In genomic region chr4:133159646-133160045, GRCm38 (mm10) we compare ENCODE assay signal across 16 mouse cellular contexts. TPM values are rescaled to one million over a fixed set of nuclear protein-coding genes. Genes with fewer than 3 reads are reported as not detected.
DNase-seq lines count a peak whose midpoint lies in the region; ATAC-seq and TF ChIP-seq lines count a peak whose summit lies in the region.
"Had no signal": no experiment of that assay in that cellular context is flagged by ENCODE, and none has a peak within 500 bp of the region (broad histone marks: within the 10 kb centered on the region; RNA-seq: fewer than 3 reads in every experiment).

No protein-coding gene starts in this region.

- H3K27ac ChIP-seq in forebrain, embryonic 13.5 days = 0 out of 2 replicates have a peak overlapping the region, but pooled peaks have one; percentile 10
- no peak overlapping the region for H3K27ac ChIP-seq in forebrain, embryonic 15.5 days (replicated peaks)
- 0 out of 2 replicates have a peak overlapping the region, but pooled peaks have one; percentile 11 for H3K27ac ChIP-seq in lung, postnatal 0 days (ENCODE audit: low read length)
- peak overlapping the region; percentile 35; the same call in 1 of the 2 replicates for H3K27ac ChIP-seq in stomach, embryonic 15.5 days
- no peak overlapping the region for H3K27ac ChIP-seq in hindbrain, embryonic 12.5 days
- H3K27ac ChIP-seq: left cerebral cortex, adult 2 months had no signal

- peaks cover 36% of the 10 kb centered on the region for H3K4me1 ChIP-seq in forebrain, embryonic 13.5 days
- H3K4me1 ChIP-seq in forebrain, embryonic 15.5 days = peaks cover 22% of the 10 kb centered on the region
- H3K4me1 ChIP-seq in lung, postnatal 0 days (ENCODE audit: insufficient read depth, low read depth, low read length) = peaks cover 10% of the 10 kb centered on the region; the same call in 1 of the 2 replicates
- H3K4me1 ChIP-seq in stomach, embryonic 15.5 days = peaks cover 6% of the 10 kb centered on the region; the same call in 1 of the 2 replicates
- peaks cover 16% of the 10 kb centered on the region for H3K4me1 ChIP-seq in hindbrain, embryonic 12.5 days

- 27% methylated on average over 4 of the region's 4 CpGs for WGBS in forebrain, embryonic 13.5 days
- WGBS in forebrain, embryonic 15.5 days = 27% methylated on average over 4 of the region's 4 CpGs
- 81% methylated on average over 4 of the region's 4 CpGs for WGBS in lung, postnatal 0 days
- WGBS in stomach, embryonic 15.5 days = 82% methylated on average over 4 of the region's 4 CpGs
- 50% methylated on average over 4 of the region's 4 CpGs for WGBS in hindbrain, embryonic 12.5 days

- no peak for ATAC-seq in forebrain, embryonic 13.5 days
- no peak for ATAC-seq in forebrain, embryonic 15.5 days (replicated peaks)
- ATAC-seq in lung, postnatal 0 days = no peak
- ATAC-seq in stomach, embryonic 15.5 days (ENCODE audit: insufficient read depth, low FRiP score, low read depth) = no peak
- ATAC-seq in hindbrain, embryonic 12.5 days (ENCODE audit: low FRiP score) = no peak

- no peak for TF ChIP-seq POLR2A in brain, embryonic 14.5 days (IDR thresholded peaks at IDR 0.05; ENCODE audit: borderline replicate concordance, extremely low read depth, insufficient read depth, insufficient read length, poor library complexity, severe bottlenecking)

- H3K36me3 ChIP-seq in forebrain, embryonic 13.5 days (ENCODE audit: poor library complexity, severe bottlenecking) = no peaks in the 10 kb centered on the region
- H3K36me3 ChIP-seq in forebrain, embryonic 15.5 days = no peaks in the 10 kb centered on the region
- 0 out of 2 replicates have a peak, but pooled peaks cover 7% of the 10 kb centered on the region for H3K36me3 ChIP-seq in lung, postnatal 0 days (ENCODE audit: insufficient read depth, low read length)
- H3K36me3 ChIP-seq in stomach, embryonic 15.5 days = no peaks in the 10 kb centered on the region
- no peaks in the 10 kb centered on the region for H3K36me3 ChIP-seq in hindbrain, embryonic 12.5 days

- no peak overlapping the region for H3K4me2 ChIP-seq in forebrain, embryonic 13.5 days
- H3K4me2 ChIP-seq in forebrain, embryonic 15.5 days (replicated peaks) = no peak overlapping the region
- no peak overlapping the region for H3K4me2 ChIP-seq in lung, postnatal 0 days (replicated peaks; ENCODE audit: low read depth, low read length)
- H3K4me2 ChIP-seq in stomach, embryonic 15.5 days = no peak overlapping the region
- no peak overlapping the region for H3K4me2 ChIP-seq in hindbrain, embryonic 12.5 days (replicated peaks)
- H3K4me2 ChIP-seq: liver, embryonic 15.5 days had no signal

- intact Hi-C loops in left cerebral cortex, postnatal 10 days (cut with DNase I) = no loop called here

- no peak for TF ChIP-seq EP300 in lung, postnatal 0 days (IDR thresholded peaks at IDR 0.05)

- H3K27me3 ChIP-seq in forebrain, embryonic 13.5 days = no peaks in the 10 kb centered on the region
- no peaks in the 10 kb centered on the region for H3K27me3 ChIP-seq in forebrain, embryonic 15.5 days
- no peaks in the 10 kb centered on the region for H3K27me3 ChIP-seq in lung, postnatal 0 days (replicated peaks; ENCODE audit: insufficient read depth, low read length)
- H3K27me3 ChIP-seq in stomach, embryonic 15.5 days (replicated peaks) = no peaks in the 10 kb centered on the region
- H3K27me3 ChIP-seq in hindbrain, embryonic 12.5 days = no peaks in the 10 kb centered on the region
- H3K27me3 ChIP-seq: liver, embryonic 15.5 days had no signal

- DNase-seq in lung, postnatal 0 days (ENCODE audit: low spot score) = no peak
- DNase-seq in lung, postnatal 4 days = no peak
- DNase-seq in brain, embryonic 14.5 days (ENCODE audit: low read depth) = peak; percentile 53
- DNase-seq in left cerebral cortex, postnatal 10 days (ENCODE audit: extremely low spot score in 1 of 2, low spot score in 2 of 2) = no peak
- DNase-seq: cerebellum, adult 8-10 months; midbrain, embryonic 14.5 days; right cerebral cortex, postnatal 4 days; thymus, postnatal 36 days had no signal

- H3K9ac ChIP-seq in forebrain, embryonic 13.5 days = no peak overlapping the region
- H3K9ac ChIP-seq in forebrain, embryonic 15.5 days (replicated peaks) = no peak overlapping the region
- no peak overlapping the region for H3K9ac ChIP-seq in lung, postnatal 0 days (replicated peaks; ENCODE audit: low read depth)
- H3K9ac ChIP-seq in stomach, embryonic 15.5 days = no peak overlapping the region
- no peak overlapping the region for H3K9ac ChIP-seq in hindbrain, embryonic 12.5 days
- H3K9ac ChIP-seq: liver, embryonic 15.5 days had no signal

- H3K9me3 ChIP-seq in forebrain, embryonic 13.5 days (replicated peaks) = no peaks in the 10 kb centered on the region
- no peaks in the 10 kb centered on the region for H3K9me3 ChIP-seq in forebrain, embryonic 15.5 days
- H3K9me3 ChIP-seq in lung, postnatal 0 days (ENCODE audit: low read length) = no peaks in the 10 kb centered on the region
- no peaks in the 10 kb centered on the region for H3K9me3 ChIP-seq in stomach, embryonic 15.5 days
- H3K9me3 ChIP-seq in hindbrain, embryonic 12.5 days (replicated peaks) = no peaks in the 10 kb centered on the region
- H3K9me3 ChIP-seq: liver, embryonic 15.5 days had no signal

- TF ChIP-seq CTCF in lung, postnatal 0 days (IDR thresholded peaks at IDR 0.05) = no peak
- no peak for TF ChIP-seq CTCF in brain, embryonic 14.5 days (IDR thresholded peaks at IDR 0.05; ENCODE audit: borderline replicate concordance, extremely low read depth, insufficient read depth, insufficient read length)

- no peak overlapping the region for H3K4me3 ChIP-seq in forebrain, embryonic 13.5 days
- no peak overlapping the region for H3K4me3 ChIP-seq in forebrain, embryonic 15.5 days
- H3K4me3 ChIP-seq in lung, postnatal 0 days (ENCODE audit: low read depth, low read length) = no peak overlapping the region
- H3K4me3 ChIP-seq in stomach, embryonic 15.5 days (replicated peaks) = no peak overlapping the region
- H3K4me3 ChIP-seq in hindbrain, embryonic 12.5 days = no peak overlapping the region
- H3K4me3 ChIP-seq: left cerebral cortex, adult 2 months; liver, embryonic 15.5 days had no signal

RNA-seq across cellular contexts. Expression of gene Wasf2, which starts 29.3 kb away (rescaled TPM):
- polyA plus RNA-seq in forebrain, embryonic 13.5 days (2015; fragmentation: Nextera tagmentation; extraction: Ambion mirVana) = 36.7 and 42.9 TPM in 2 replicates
- polyA plus RNA-seq in forebrain, embryonic 15.5 days (2015; fragmentation: Nextera tagmentation; extraction: Ambion mirVana) = 31.8 and 33.6 TPM in 2 replicates
- 149 and 153 TPM in 2 replicates for polyA plus RNA-seq in lung, postnatal 0 days (2015; fragmentation: Nextera tagmentation; extraction: Ambion mirVana)
- 19.0 and 25.5 TPM in 2 replicates for polyA plus RNA-seq in brain, embryonic 14.5 days (2012; rRNA removed)
- 109 TPM in 2 replicates for polyA plus RNA-seq in stomach, embryonic 15.5 days (2015; fragmentation: Nextera tagmentation; extraction: Ambion mirVana)
- polyA plus RNA-seq in hindbrain, embryonic 12.5 days (2016; fragmentation: Nextera tagmentation; extraction: Ambion mirVana) = 49.0 and 49.1 TPM in 2 replicates
- 10 to 100 TPM; 23.9 to 38.5 TPM for total RNA-seq in left cerebral cortex, postnatal 10 days (2021)

RNA-seq across cellular contexts. Expression of gene Cd164l2, which starts 52.3 kb away (rescaled TPM):
- polyA plus RNA-seq in forebrain, embryonic 13.5 days (2015; fragmentation: Nextera tagmentation; extraction: Ambion mirVana) = 0.17 and 0.30 TPM in 2 replicates
- polyA plus RNA-seq in forebrain, embryonic 15.5 days (2015; fragmentation: Nextera tagmentation; extraction: Ambion mirVana) = 0.38 and 0.87 TPM in 2 replicates
- polyA plus RNA-seq in lung, postnatal 0 days (2015; fragmentation: Nextera tagmentation; extraction: Ambion mirVana) = 8.7 and 10.3 TPM in 2 replicates
- 0.74 and 0.85 TPM in 2 replicates for polyA plus RNA-seq in brain, embryonic 14.5 days (2012; rRNA removed)
- polyA plus RNA-seq in stomach, embryonic 15.5 days (2015; fragmentation: Nextera tagmentation; extraction: Ambion mirVana) = 6.8 and 7.8 TPM in 2 replicates
- 2.0 and 2.3 TPM in 2 replicates for polyA plus RNA-seq in hindbrain, embryonic 12.5 days (2016; fragmentation: Nextera tagmentation; extraction: Ambion mirVana)
- 1 to 10 TPM; 1.3 to 1.5 TPM for total RNA-seq in left cerebral cortex, postnatal 10 days (2021)
- polyA plus RNA-seq: liver, embryonic 15.5 days had no signal

RNA-seq across cellular contexts. Expression of gene Gpr3, which starts 52.7 kb away (rescaled TPM):
- polyA plus RNA-seq in forebrain, embryonic 13.5 days (2015; fragmentation: Nextera tagmentation; extraction: Ambion mirVana) = 0.33 and 0.57 TPM in 2 replicates
- polyA plus RNA-seq in forebrain, embryonic 15.5 days (2015; fragmentation: Nextera tagmentation; extraction: Ambion mirVana) = 0.48 and 0.55 TPM in 2 replicates
- not detected in 2 replicates for polyA plus RNA-seq in lung, postnatal 0 days (2015; fragmentation: Nextera tagmentation; extraction: Ambion mirVana)
- polyA plus RNA-seq in brain, embryonic 14.5 days (2012; rRNA removed) = 2.7 and 3.1 TPM in 2 replicates
- 0.13 and 0.23 TPM in 2 replicates for polyA plus RNA-seq in stomach, embryonic 15.5 days (2015; fragmentation: Nextera tagmentation; extraction: Ambion mirVana)
- 0.08 and 0.35 TPM in 2 replicates for polyA plus RNA-seq in hindbrain, embryonic 12.5 days (2016; fragmentation: Nextera tagmentation; extraction: Ambion mirVana)
- 1 to 10 TPM; 5.1 to 5.2 TPM for total RNA-seq in left cerebral cortex, postnatal 10 days (2021)
- total RNA-seq: gastrocnemius, adult 8-10 months had no signal
- polyA plus RNA-seq: kidney, embryonic 14.5 days; liver, embryonic 15.5 days had no signal

Comparison
In these comparisons a context has a peak if more than half of its experiments do, and no peak if none do; other contexts are left out.
1. H3K27ac ChIP-seq: peak in forebrain, embryonic 13.5 days (single experiment), lung, postnatal 0 days (single experiment) and stomach, embryonic 15.5 days (single experiment); none in forebrain, embryonic 15.5 days (single experiment) and hindbrain, embryonic 12.5 days (single experiment).